Mouse (Mus musculus): ENCODE results near the gene Mas1.

GRCm38 (mm10) chr17:12844540-12844939, 23.4 kb downstream of the Mas1 start:
- no peak for TF ChIP-seq POLR2A (IDR thresholded peaks at IDR 0.05; ENCODE audit: insufficient read depth, low read depth, low read length)
- TF ChIP-seq CTCF (IDR thresholded peaks at IDR 0.05; ENCODE audit: insufficient read depth, low read depth, low read length), result no peak
